Mouse (Mus musculus) forebrain, postnatal 0 days (tissue): ENCODE data around the gene Pheta1. TPM values are rescaled to one million over a fixed set of nuclear protein-coding genes. Genes with fewer than 3 reads are reported as not detected.

Source experiments
- ATAC-seq: fragments of 200-750 bp; cut with Nextera tagmentation; 2 replicates; pipeline ENCODE4 v1.8.0; 2017; ENCODE audit warnings: mild to moderate bottlenecking, moderate library complexity
- DNase-seq: peaks from one replicate; pipeline ENCODE4 v3.0.0-alpha.2; 2015
- H3K27ac ChIP-seq: fragments of 300-500 bp; sonication (generic); 2 replicates; pipeline ENCODE4 v1.5.1; 2014; ENCODE audit warnings: low read depth, mild to moderate bottlenecking, antibody characterized with exemption, low read length, moderate library complexity, mixed read lengths
- H3K27me3 ChIP-seq: fragments of 300-500 bp; sonication (generic); 2 replicates; pipeline ENCODE4 v1.6.1; 2014; ENCODE audit warnings: mild to moderate bottlenecking, low read length, mixed read lengths; ENCODE audit not compliant: insufficient read depth
- H3K36me3 ChIP-seq: fragments of 300-500 bp; sonication (generic); 2 replicates; pipeline ENCODE4 v1.6.1; 2014; ENCODE audit warnings: mild to moderate bottlenecking, moderate library complexity; ENCODE audit not compliant: insufficient read depth
- H3K4me1 ChIP-seq: fragments of 300-500 bp; sonication (generic); 2 replicates; pipeline ENCODE4 v1.6.1; 2014; ENCODE audit warnings: antibody characterized with exemption; ENCODE audit not compliant: insufficient read depth
- H3K4me2 ChIP-seq: fragments of 300-500 bp; sonication (generic); 2 replicates; pipeline ENCODE4 v1.6.1; 2014; ENCODE audit warnings: low read depth, mild to moderate bottlenecking, moderate library complexity
- H3K4me3 ChIP-seq: fragments of 300-500 bp; sonication (generic); 2 replicates; pipeline ENCODE4 v1.5.1; 2014; ENCODE audit warnings: low read depth, low read length, mixed read lengths
- H3K9ac ChIP-seq: fragments of 300-500 bp; sonication (generic); 2 replicates; pipeline ENCODE4 v1.6.1; 2014; ENCODE audit warnings: mild to moderate bottlenecking
- H3K9me3 ChIP-seq: fragments of 300-500 bp; sonication (generic); 2 replicates; pipeline ENCODE4 v1.6.1; 2016; ENCODE audit warnings: low read length
- CTCF ChIP-seq: sonication (generic); IDR thresholded peaks from 2 replicates; pipeline ENCODE4 v1.5.1; 2016; ENCODE audit warnings: antibody characterized with exemption, control low read depth, low read depth
- WGBS: fragments of 180-500 bp; shearing (Covaris S2); extraction: QIAGEN DNeasy Blood & Tissue Kit; methylation state at CpG from one replicate; pipeline ENCODE4 v1.1.7; 2014; 5-methylcytosine and 5-hydroxymethylcytosine counted together
- polyA plus RNA-seq: library from polyadenylated mRNA; unstranded; fragments of >200 nt; fragmentation: Nextera tagmentation; extraction: Ambion mirVana; gene quantifications from 2 replicates; pipeline ENCODE4 v1.2.1, GENCODE M21; 2015
- total RNA-seq: library from RNA; depleted of rRNA; stranded (reverse); fragments of >200 nt; gene quantifications from 2 replicates; pipeline ENCODE4 v1.2.3, GENCODE M21; 2014

Gene Pheta1
- total and polyA plus RNA-seq, 2 experiments from 2014 or later, result 36.3 to 49.7 TPM

GRCm38 (mm10) chr5:121853368-121854051 is 4.7 kb downstream of the Pheta1 start:
- Histone ChIP-seq H3K4me1 (peaks cover 13% of the 10 kb centered on the region), H3K9me3 (no peaks in the 10 kb centered on the region), H3K9ac (no peak overlapping the region), H3K27me3 (no peaks in the 10 kb centered on the region), H3K4me3 (no peak overlapping the region), H3K4me2 (no peak overlapping the region), H3K27ac (no peak overlapping the region), H3K36me3 (peaks cover 29% of the 10 kb centered on the region)
- no peak for ATAC-seq
- 83% methylated on average over 9 of the region's 9 CpGs for WGBS
- no peak for TF ChIP-seq CTCF
- no peak for DNase-seq

- H3K9me3 ChIP-seq, result no peaks in the 10 kb centered on the region
- 0 out of 2 replicates have a peak overlapping the region, but pooled peaks have one; percentile 10 for H3K27ac ChIP-seq
- TF ChIP-seq CTCF, result no peak
- no peaks in the 10 kb centered on the region for H3K27me3 ChIP-seq
- H3K4me3 ChIP-seq, result no peak overlapping the region
- H3K4me1 ChIP-seq, result peaks cover 9% of the 10 kb centered on the region
- peaks cover 29% of the 10 kb centered on the region for H3K36me3 ChIP-seq
- DNase-seq (no peak), ATAC-seq (no peak; the same call in 1 of the 2 replicates)
- no peak overlapping the region for H3K9ac ChIP-seq
- WGBS, result 38% methylated on average over 10 of the region's 10 CpGs
- no peak overlapping the region for H3K4me2 ChIP-seq
Observed at GRCm38 (mm10) chr5:121854768-121855167, 6.0 kb downstream of the Pheta1 start.

- ATAC-seq (no peak), DNase-seq (no peak)
- no peak overlapping the region for H3K4me2 ChIP-seq
- H3K4me1 ChIP-seq, result no peaks in the 10 kb centered on the region
- no peaks in the 10 kb centered on the region for H3K9me3 ChIP-seq
- no peak overlapping the region for H3K9ac ChIP-seq
- H3K36me3 ChIP-seq, result peaks cover 33% of the 10 kb centered on the region
- H3K4me3 ChIP-seq, result no peak overlapping the region
- no peaks in the 10 kb centered on the region for H3K27me3 ChIP-seq
- WGBS, result 85% methylated on average over 11 of the region's 11 CpGs
- no peak overlapping the region for H3K27ac ChIP-seq
- TF ChIP-seq CTCF, result no peak
Observed at GRCm38 (mm10) chr5:121856740-121857139, 8.0 kb downstream of the Pheta1 start.

- Histone ChIP-seq H3K27ac (no peak overlapping the region), H3K4me1 (no peaks in the 10 kb centered on the region), H3K27me3 (no peaks in the 10 kb centered on the region), H3K4me3 (no peak overlapping the region), H3K9me3 (no peaks in the 10 kb centered on the region), H3K4me2 (no peak overlapping the region), H3K36me3 (peaks cover 19% of the 10 kb centered on the region), H3K9ac (no peak overlapping the region)
- no peak for TF ChIP-seq CTCF
- 90% methylated on average over 12 of the region's 12 CpGs for WGBS
- ATAC-seq (no peak), DNase-seq (no peak)
Observed at GRCm38 (mm10) chr5:121858427-121858826, 9.6 kb downstream of the Pheta1 start.

GRCm38 (mm10) chr5:121861964-121862363 is 13.2 kb downstream of the Pheta1 start:
- no peak overlapping the region for H3K27ac ChIP-seq
- no peak overlapping the region for H3K4me3 ChIP-seq
- H3K4me1 ChIP-seq, result no peaks in the 10 kb centered on the region
- TF ChIP-seq CTCF, result no peak
- ATAC-seq (no peak), DNase-seq (no peak)
- H3K9me3 ChIP-seq, result no peaks in the 10 kb centered on the region
- H3K36me3 ChIP-seq, result peaks cover 9% of the 10 kb centered on the region; the same call in 1 of the 2 replicates
- 73% methylated on average over 5 of the region's 5 CpGs for WGBS
- no peak overlapping the region for H3K4me2 ChIP-seq
- H3K9ac ChIP-seq, result no peak overlapping the region
- H3K27me3 ChIP-seq, result no peaks in the 10 kb centered on the region

DNA sequence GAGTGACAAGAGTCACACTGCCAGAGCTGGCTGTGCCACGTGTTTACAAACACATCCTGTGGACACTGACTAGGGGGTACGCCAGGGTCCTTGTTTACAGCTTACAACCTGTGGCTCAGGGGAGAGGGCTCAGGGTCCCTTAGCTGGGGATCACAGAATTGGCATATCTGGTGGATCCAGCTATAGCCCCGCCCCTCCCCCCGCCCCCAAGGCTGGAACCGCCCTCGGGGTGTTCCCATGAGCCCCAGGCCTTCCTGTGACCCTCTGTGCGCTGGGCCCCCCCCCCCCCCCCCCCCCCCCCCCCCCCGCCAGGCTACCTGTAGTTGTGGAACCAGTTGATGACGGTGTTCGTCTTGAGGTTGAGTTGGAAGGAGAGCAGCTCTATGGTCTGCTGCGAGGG is 15.5 kb downstream of the Pheta1 start:
- Histone ChIP-seq H3K9me3 (no peaks in the 10 kb centered on the region), H3K27ac (no peak overlapping the region), H3K4me3 (no peak overlapping the region), H3K4me2 (no peak overlapping the region), H3K9ac (no peak overlapping the region), H3K36me3 (peaks cover 14% of the 10 kb centered on the region; the same call in 1 of the 2 replicates), H3K27me3 (no peaks in the 10 kb centered on the region), H3K4me1 (no peaks in the 10 kb centered on the region)
- ATAC-seq (no peak), DNase-seq (no peak)
- no peak for TF ChIP-seq CTCF
- WGBS, result 13% methylated on average over 6 of the region's 11 CpGs

DNA sequence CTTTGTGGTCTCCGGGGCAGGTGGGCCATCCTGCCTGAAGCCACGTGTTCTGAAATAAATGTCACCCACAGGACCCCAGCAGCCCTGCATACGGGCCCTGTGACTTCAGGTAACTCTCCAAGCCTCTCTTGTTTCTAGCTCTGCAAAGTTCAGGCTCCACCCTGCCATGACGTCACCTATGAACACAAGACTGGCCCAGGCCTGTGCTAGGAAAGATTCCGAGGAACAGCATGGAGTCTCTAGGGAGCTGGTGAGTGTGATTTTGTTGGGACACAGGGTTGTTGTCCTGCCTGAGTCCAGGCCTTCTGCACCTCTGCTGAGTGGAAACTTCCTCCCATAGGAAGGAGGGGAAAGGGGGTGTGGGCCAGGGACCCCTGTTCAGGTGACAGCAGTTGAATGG is 19.2 kb downstream of the Pheta1 start:
- Histone ChIP-seq H3K4me3 (no peak overlapping the region), H3K9ac (no peak overlapping the region), H3K4me2 (no peak overlapping the region), H3K27ac (no peak overlapping the region), H3K27me3 (no peaks in the 10 kb centered on the region), H3K4me1 (no peaks in the 10 kb centered on the region), H3K36me3 (peaks cover 6% of the 10 kb centered on the region; the same call in 1 of the 2 replicates), H3K9me3 (no peaks in the 10 kb centered on the region)
- DNase-seq (no peak), ATAC-seq (no peak)
- TF ChIP-seq CTCF, result no peak
- 73% methylated on average over 5 of the region's 5 CpGs for WGBS
